Mouse (Mus musculus) ES-Bruce4 (cell line): ENCODE measurements around the gene Ssbp4.

Experiments
- CTCF ChIP-seq: IDR thresholded peaks from one replicate; pipeline ENCODE4 v1.8.1; 2011; ENCODE audit warnings: low read depth, low read length
- POLR2A ChIP-seq: IDR thresholded peaks from one replicate; pipeline ENCODE4 v1.8.1; 2011; ENCODE audit warnings: low read length; ENCODE audit not compliant: insufficient read depth

- TF ChIP-seq CTCF (no peak), POLR2A (no peak)
Measured at GRCm38 (mm10) chr8:70613763-70614162, 5.1 kb upstream of the Ssbp4 start.
